Mouse (Mus musculus) embryonic facial prominence, embryonic 10.5 days (tissue): Measurements from ENCODE around the gene Srek1ip1. TPM values are rescaled to one million over a fixed set of nuclear protein-coding genes. Genes with fewer than 3 reads are reported as not detected.

Source experiments
- DNase-seq: peaks from one replicate; pipeline ENCODE4 v3.0.0-alpha.2; 2017; ENCODE audit warnings: low spot score
- H3K27ac ChIP-seq: fragments of 300-500 bp; sonication (generic); replicated peaks from 2 replicates; pipeline ENCODE4 v1.5.1; 2016; ENCODE audit warnings: mild to moderate bottlenecking
- H3K27me3 ChIP-seq: fragments of 300-500 bp; sonication (generic); replicated peaks from 2 replicates; pipeline ENCODE4 v1.6.1; 2016; ENCODE audit warnings: low read depth, mild to moderate bottlenecking; ENCODE audit not compliant: poor library complexity, severe bottlenecking
- H3K36me3 ChIP-seq: fragments of 300-500 bp; sonication (generic); replicated peaks from 2 replicates; pipeline ENCODE4 v1.6.1; 2016; ENCODE audit warnings: mild to moderate bottlenecking, moderate library complexity
- H3K4me1 ChIP-seq: fragments of 300-500 bp; sonication (generic); 2 replicates; pipeline ENCODE4 v1.6.1; 2016
- H3K4me3 ChIP-seq: fragments of 300-500 bp; sonication (generic); 2 replicates; pipeline ENCODE4 v1.5.1; 2016; ENCODE audit warnings: mild to moderate bottlenecking, moderate library complexity
- H3K9me3 ChIP-seq: fragments of 300-500 bp; sonication (generic); 2 replicates; pipeline ENCODE4 v1.6.1; 2016; ENCODE audit warnings: mild to moderate bottlenecking
- WGBS: fragments of 180-500 bp; shearing (Covaris S2); methylation state at CpG from one replicate; pipeline ENCODE4 v1.1.7; 2016; 5-methylcytosine and 5-hydroxymethylcytosine counted together
- polyA plus RNA-seq: library from polyadenylated mRNA; unstranded; fragments of >200 nt; fragmentation: Nextera tagmentation; extraction: Ambion mirVana; gene quantifications from 2 replicates; pipeline ENCODE4 v1.2.1, GENCODE M21; 2016

The Srek1ip1 gene
- polyA plus RNA-seq, 1 experiment from 2014 or later = 18.8 TPM

GRCm38 (mm10) chr13:104816270-104816634, 24.0 kb downstream of the Srek1ip1 start:
- Histone ChIP-seq H3K27me3 (no peaks in the 10 kb centered on the region), H3K4me3 (peak overlapping the region; percentile 72), H3K36me3 (peaks cover 6% of the 10 kb centered on the region; the same call in 1 of the 2 replicates), H3K9me3 (no peaks in the 10 kb centered on the region), H3K27ac (peak overlapping the region; percentile 99), H3K4me1 (peaks cover 16% of the 10 kb centered on the region)
- DNase-seq = no peak
- WGBS = 10% methylated on average over 8 of the region's 8 CpGs

DNA sequence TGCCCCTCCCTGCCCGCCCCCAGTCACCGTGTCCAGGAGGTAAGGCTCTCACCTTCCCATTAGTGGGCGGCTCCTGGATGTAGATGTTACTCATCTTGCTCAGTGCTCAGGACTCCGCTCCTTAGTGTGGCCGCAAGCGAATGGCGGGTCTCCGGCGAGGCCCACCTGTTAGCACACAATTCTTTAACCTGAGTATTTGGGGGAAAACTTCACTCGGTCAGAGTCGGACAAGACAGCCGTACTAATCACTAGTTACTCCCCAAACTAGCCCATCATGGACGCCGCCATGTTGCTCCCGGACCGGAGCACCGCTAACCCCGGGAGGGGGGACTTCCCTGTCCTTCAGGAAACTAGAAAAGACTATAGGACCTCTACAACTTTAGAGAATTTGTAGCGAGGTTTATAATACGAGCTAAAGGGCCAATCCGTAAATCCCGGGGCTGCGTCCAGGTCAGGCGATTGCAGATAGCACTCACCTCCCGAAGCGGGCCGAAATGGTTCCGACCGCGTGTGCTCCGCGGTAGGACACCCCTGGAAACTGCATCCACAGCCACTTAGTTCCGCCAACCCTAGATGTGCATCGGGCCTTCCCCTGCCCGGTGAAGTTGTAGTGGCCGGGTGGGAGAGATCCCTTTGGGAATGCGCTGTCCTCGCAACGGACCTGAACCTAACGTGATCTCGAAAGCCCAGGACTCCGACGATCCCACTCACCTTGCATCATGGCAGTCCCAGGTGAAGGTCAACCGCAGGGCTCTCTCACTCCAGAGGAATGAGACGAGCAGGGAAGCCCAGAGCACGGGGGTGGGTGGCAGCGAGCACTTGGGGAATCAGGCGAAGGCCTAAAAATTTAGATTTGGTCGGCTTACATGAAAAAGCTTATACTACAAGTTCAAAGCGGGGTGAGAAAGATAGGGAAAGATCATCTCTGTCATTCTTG, 24.6 kb downstream of the Srek1ip1 start, which contains the start of gene Cwc27:
Gene Cwc27 (minus strand): TSS at position 508 of the 937 bp plus-strand sequence.
- Histone ChIP-seq H3K27me3 (no peaks in the 10 kb centered on the region), H3K4me3 (peak within 1 kb of the TSS; percentile 72), H3K9me3 (no peaks in the 10 kb centered on the region), H3K36me3 (peaks cover 6% of the 10 kb centered on the region; the same call in 1 of the 2 replicates), H3K27ac (peak within 1 kb of the TSS; percentile 99), H3K4me1 (peaks cover 17% of the 10 kb centered on the region)
- peak; percentile 86 for DNase-seq
- under 1% methylated on average over 50 of the region's 50 CpGs for WGBS

- no peak for DNase-seq
- H3K4me3 ChIP-seq = peak overlapping the region; percentile 72
- WGBS = 57% methylated on average over 12 of the region's 12 CpGs
These were observed 25.4 kb downstream of the Srek1ip1 start for GRCm38 (mm10) chr13:104817696-104818095.

GRCm38 (mm10) chr13:104821192-104821591, 28.9 kb downstream of the Srek1ip1 start:
- no peak for DNase-seq
- Histone ChIP-seq H3K27me3 (no peaks in the 10 kb centered on the region), H3K4me1 (peaks cover 23% of the 10 kb centered on the region), H3K4me3 (no peak overlapping the region), H3K36me3 (peaks cover 12% of the 10 kb centered on the region), H3K9me3 (no peaks in the 10 kb centered on the region), H3K27ac (no peak overlapping the region)

More at GRCm38 (mm10) chr13:104817696-104818095, 25.4 kb downstream of the Srek1ip1 start:
- Histone ChIP-seq H3K36me3 (peaks cover 6% of the 10 kb centered on the region; the same call in 1 of the 2 replicates), H3K27ac (peak overlapping the region; percentile 99), H3K4me1 (peaks cover 25% of the 10 kb centered on the region), H3K9me3 (no peaks in the 10 kb centered on the region), H3K27me3 (no peaks in the 10 kb centered on the region)

DNA sequence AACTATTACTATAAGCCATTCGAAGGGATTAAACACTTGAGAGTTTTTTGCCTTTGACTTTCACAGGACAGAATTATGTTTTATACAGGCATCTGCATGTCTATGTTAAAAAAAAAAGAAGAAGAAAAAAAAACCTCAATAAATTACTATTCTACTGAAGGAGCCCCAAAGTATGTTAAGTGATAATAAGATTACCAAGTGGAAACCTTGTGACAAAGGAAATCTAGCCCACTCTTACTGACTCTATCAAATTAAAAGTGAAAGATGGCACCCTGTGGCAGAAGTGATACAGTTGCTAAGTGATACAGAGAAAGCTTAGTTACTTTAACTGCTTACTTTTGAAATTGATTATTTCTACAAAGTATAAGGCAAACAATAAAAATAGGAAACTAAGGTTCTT, 29.6 kb downstream of the Srek1ip1 start:
- no peak overlapping the region for H3K27ac ChIP-seq
- no peaks in the 10 kb centered on the region for H3K27me3 ChIP-seq
- H3K4me3 ChIP-seq = no peak overlapping the region
- WGBS = 87% methylated on average over 1 of the region's 1 CpGs
- H3K9me3 ChIP-seq = no peaks in the 10 kb centered on the region
- peaks cover 23% of the 10 kb centered on the region for H3K4me1 ChIP-seq
- H3K36me3 ChIP-seq = peaks cover 14% of the 10 kb centered on the region
- no peak for DNase-seq

DNA sequence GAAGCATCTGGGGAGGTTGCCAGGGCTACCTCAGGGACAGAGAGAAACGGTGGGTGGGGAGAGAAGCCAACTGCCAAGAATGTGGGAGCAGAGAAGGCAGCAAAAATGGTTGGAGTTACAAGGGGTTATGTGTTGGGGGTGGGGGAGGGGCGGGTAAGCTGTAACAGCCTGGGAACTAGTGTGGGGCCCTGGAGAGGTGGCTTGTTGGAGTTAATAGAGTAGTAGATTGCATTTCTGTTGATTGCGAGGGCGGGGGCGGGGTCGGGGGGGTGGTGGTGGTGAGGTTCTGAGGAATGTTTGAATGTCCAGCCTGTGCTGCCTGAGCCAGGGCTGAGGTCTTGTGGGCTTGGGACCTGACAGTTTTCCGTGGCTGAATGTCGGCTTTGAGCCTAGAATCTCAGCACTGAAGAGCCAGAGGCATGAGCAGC, 30.1 kb downstream of the Srek1ip1 start:
- H3K27ac ChIP-seq = peak overlapping the region; percentile 57
- peaks cover 22% of the 10 kb centered on the region for H3K4me1 ChIP-seq
- DNase-seq = peak; percentile 68
- peaks cover 18% of the 10 kb centered on the region for H3K36me3 ChIP-seq
- H3K4me3 ChIP-seq = peak overlapping the region; percentile 35; the same call in 1 of the 2 replicates
- H3K9me3 ChIP-seq = 0 out of 2 replicates have a peak, but pooled peaks cover 3% of the 10 kb centered on the region
- WGBS = 16% methylated on average over 8 of the region's 8 CpGs
- no peaks in the 10 kb centered on the region for H3K27me3 ChIP-seq

- Histone ChIP-seq H3K27ac (no peak overlapping the region), H3K36me3 (peaks cover 42% of the 10 kb centered on the region), H3K4me1 (peaks cover 12% of the 10 kb centered on the region), H3K9me3 (peaks cover 8% of the 10 kb centered on the region; the same call in 1 of the 2 replicates), H3K27me3 (no peaks in the 10 kb centered on the region), H3K4me3 (no peak overlapping the region)
- no peak for DNase-seq
- 65% methylated on average over 2 of the region's 2 CpGs for WGBS
These were observed 33.2 kb downstream of the Srek1ip1 start for GRCm38 (mm10) chr13:104825470-104825869.

GRCm38 (mm10) chr13:104832811-104833210, 40.5 kb downstream of the Srek1ip1 start:
- WGBS = 94% methylated on average over 13 of the region's 13 CpGs

GRCm38 (mm10) chr13:104837628-104838027, 45.3 kb downstream of the Srek1ip1 start:
- Histone ChIP-seq H3K4me1 (no peaks in the 10 kb centered on the region), H3K4me3 (no peak overlapping the region), H3K27ac (no peak overlapping the region), H3K9me3 (no peaks in the 10 kb centered on the region), H3K27me3 (no peaks in the 10 kb centered on the region), H3K36me3 (peaks cover 61% of the 10 kb centered on the region)
- 78% methylated on average over 7 of the region's 7 CpGs for WGBS
- no peak for DNase-seq

More at GRCm38 (mm10) chr13:104832811-104833210, 40.5 kb downstream of the Srek1ip1 start:
- H3K9me3 ChIP-seq = peaks cover 1% of the 10 kb centered on the region; the same call in 1 of the 2 replicates
- DNase-seq = no peak
- no peak overlapping the region for H3K27ac ChIP-seq
- peaks cover 95% of the 10 kb centered on the region for H3K36me3 ChIP-seq
- no peaks in the 10 kb centered on the region for H3K4me1 ChIP-seq
- H3K27me3 ChIP-seq = no peaks in the 10 kb centered on the region
- H3K4me3 ChIP-seq = no peak overlapping the region

DNA sequence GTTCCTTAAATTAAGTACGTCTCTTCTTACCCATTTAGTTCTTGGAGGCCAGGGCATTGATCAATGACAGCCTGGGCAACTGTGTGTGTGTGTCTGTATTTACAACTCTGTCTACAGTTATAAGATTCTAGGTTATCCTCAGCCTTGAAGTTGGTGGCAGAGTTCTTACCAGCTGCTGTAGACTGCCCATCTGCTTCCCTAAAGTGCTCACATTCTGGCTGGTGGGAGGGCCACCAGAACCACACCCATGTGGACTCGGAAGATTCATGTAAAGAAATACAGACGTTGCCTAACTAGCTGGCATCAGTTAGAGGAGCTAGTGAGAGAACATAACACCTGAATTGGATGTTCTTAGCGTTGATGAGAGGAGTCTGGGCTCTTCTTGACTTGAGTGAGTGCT, 49.7 kb downstream of the Srek1ip1 start:
- H3K27ac ChIP-seq = no peak overlapping the region
- no peak overlapping the region for H3K4me3 ChIP-seq
- H3K4me1 ChIP-seq = no peaks in the 10 kb centered on the region
- no peaks in the 10 kb centered on the region for H3K9me3 ChIP-seq
- WGBS = 75% methylated on average over 4 of the region's 4 CpGs
- no peak for DNase-seq
- H3K36me3 ChIP-seq = peaks cover 21% of the 10 kb centered on the region
- no peaks in the 10 kb centered on the region for H3K27me3 ChIP-seq

DNA sequence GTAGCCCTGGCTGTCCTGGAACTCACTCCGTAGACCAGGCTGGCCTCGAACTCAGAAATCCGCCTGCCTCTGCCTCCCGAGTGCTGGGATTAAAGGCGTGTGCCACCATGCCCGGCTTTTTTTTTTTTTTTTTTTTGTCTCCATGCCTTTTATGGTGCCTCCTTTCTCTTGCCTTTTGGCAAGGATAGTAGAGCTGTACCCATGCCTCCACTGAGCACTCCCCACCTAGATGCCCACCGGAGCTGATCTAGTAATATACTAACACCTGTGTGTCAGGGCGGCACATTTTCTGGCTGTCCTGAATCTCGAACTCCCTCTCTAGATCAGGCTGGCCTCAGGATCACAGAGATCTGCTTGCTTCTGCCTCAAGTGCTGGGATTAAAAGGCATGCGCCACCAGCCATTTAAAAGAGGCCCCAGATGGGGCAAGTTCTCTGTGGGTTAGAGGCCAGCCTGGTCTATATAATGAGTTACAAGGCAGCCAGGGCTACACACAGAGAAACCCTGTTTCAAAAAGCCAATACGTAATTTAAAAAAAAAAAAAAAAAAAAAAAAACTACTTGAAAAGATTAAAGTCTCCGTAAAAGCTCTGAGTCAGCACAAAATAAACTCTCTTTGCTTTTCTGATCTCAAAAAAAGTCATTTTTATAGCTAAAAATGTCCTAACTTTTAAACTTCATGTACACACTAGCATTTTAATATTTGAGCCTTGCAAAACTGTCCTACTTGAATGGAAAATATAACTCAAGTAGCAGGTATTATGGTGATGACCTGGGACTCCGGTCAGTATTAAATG, 51.2 kb downstream of the Srek1ip1 start:
- no peaks in the 10 kb centered on the region for H3K4me1 ChIP-seq
- no peak overlapping the region for H3K4me3 ChIP-seq
- H3K36me3 ChIP-seq = peaks cover 7% of the 10 kb centered on the region
- no peaks in the 10 kb centered on the region for H3K27me3 ChIP-seq
- H3K9me3 ChIP-seq = no peaks in the 10 kb centered on the region
- H3K27ac ChIP-seq = no peak overlapping the region
- 84% methylated on average over 12 of the region's 13 CpGs for WGBS
- DNase-seq = no peak

DNA sequence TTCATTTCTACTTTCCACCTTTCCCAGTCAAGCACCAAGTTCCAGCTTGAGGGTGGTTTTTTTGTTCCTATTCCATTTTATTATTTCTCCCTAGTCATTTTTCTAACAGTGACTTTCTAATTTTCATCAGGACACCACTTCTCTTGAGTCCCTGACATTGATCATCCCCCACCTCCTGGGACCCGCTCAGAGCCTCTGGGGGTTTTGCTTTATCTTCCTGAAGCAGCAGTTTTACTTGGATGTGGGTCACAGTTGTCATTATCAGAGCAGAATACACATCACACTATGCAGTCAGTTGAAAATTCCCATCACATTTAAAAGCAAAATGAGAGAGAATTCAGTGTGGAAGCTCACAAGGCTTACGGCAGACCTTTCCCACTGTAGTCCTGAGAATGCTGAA, 61.4 kb downstream of the Srek1ip1 start:
- DNase-seq = no peak
- H3K4me3 ChIP-seq = no peak overlapping the region
- no peaks in the 10 kb centered on the region for H3K27me3 ChIP-seq
- H3K27ac ChIP-seq = no peak overlapping the region
- no peaks in the 10 kb centered on the region for H3K4me1 ChIP-seq
- no peaks in the 10 kb centered on the region for H3K36me3 ChIP-seq
- no peaks in the 10 kb centered on the region for H3K9me3 ChIP-seq
- WGBS = 87% methylated on average over 2 of the region's 2 CpGs
